19 mouse cellular contexts compared by ENCODE assay signal in genomic region chr6:28978031-28978430, GRCm38 (mm10).
A peak's percentile ranks its signal among the peaks of the same experiment; 100 is the strongest.
DNase-seq lines count a peak whose midpoint lies in the region; ATAC-seq and TF ChIP-seq lines count a peak whose summit lies in the region.
"Had no signal": no experiment of that assay in that cellular context is flagged by ENCODE, and none has a peak within 500 bp of the region (broad histone marks: within the 10 kb centered on the region; RNA-seq: fewer than 3 reads in every experiment).

No protein-coding gene starts in this region.

- WGBS in lung, embryonic 16.5 days: 39% methylated on average over 4 of the region's 5 CpGs
- WGBS in forebrain, embryonic 13.5 days: 34% methylated on average over 4 of the region's 5 CpGs
- WGBS in forebrain, postnatal 0 days: 29% methylated on average over 4 of the region's 5 CpGs

- ATAC-seq in lung, embryonic 16.5 days (ENCODE audit: low read depth): no peak
- no peak for ATAC-seq in forebrain, embryonic 13.5 days
- no peak for ATAC-seq in forebrain, postnatal 0 days
- ATAC-seq: forebrain, embryonic 16.5 days; intestine, embryonic 15.5 days had no signal

- H3K9ac ChIP-seq in lung, embryonic 16.5 days (ENCODE audit: low read length): no peak overlapping the region
- no peak overlapping the region for H3K9ac ChIP-seq in forebrain, embryonic 13.5 days
- no peak overlapping the region for H3K9ac ChIP-seq in forebrain, postnatal 0 days
- H3K9ac ChIP-seq: embryonic facial prominence, embryonic 12.5 days; heart, embryonic 12.5 days; hindbrain, embryonic 14.5 days; intestine, embryonic 15.5 days had no signal

- no peak for DNase-seq in lung, postnatal 25 days (ENCODE audit: low spot score)
- DNase-seq in brain, adult 2 months (ENCODE audit: low read depth, low spot score): peak; percentile 59
- DNase-seq in cerebellum, adult 9-10 months: peak; percentile 63
- DNase-seq in cerebellum, postnatal 25 days: peak; percentile 48 to 55
- DNase-seq in layer of hippocampus, adult 11-12 months (ENCODE audit: low spot score): no peak
- DNase-seq in forebrain, postnatal 0 days: no peak
- DNase-seq: adrenal gland, adult 8-10 months; adrenal gland, postnatal 36 days; gastrocnemius, adult 2 months; gastrocnemius, postnatal 25 days; kidney, adult 18-20 months had no signal

- no peak for TF ChIP-seq CTCF in forebrain, postnatal 0 days (IDR thresholded peaks at IDR 0.05; ENCODE audit: low read depth)

- 0 out of 2 replicates have a peak, but pooled peaks cover 2% of the 10 kb centered on the region for H3K4me1 ChIP-seq in lung, embryonic 16.5 days (replicated peaks; ENCODE audit: control insufficient read depth, insufficient read depth, low read length)
- H3K4me1 ChIP-seq in forebrain, embryonic 13.5 days: peaks cover 16% of the 10 kb centered on the region
- peaks cover 6% of the 10 kb centered on the region; the same call in 1 of the 2 replicates for H3K4me1 ChIP-seq in forebrain, postnatal 0 days (ENCODE audit: insufficient read depth)

- no peaks in the 10 kb centered on the region for H3K9me3 ChIP-seq in lung, embryonic 16.5 days (ENCODE audit: control insufficient read depth, low read length)
- H3K9me3 ChIP-seq in forebrain, embryonic 13.5 days (replicated peaks): no peaks in the 10 kb centered on the region
- H3K9me3 ChIP-seq in forebrain, postnatal 0 days (ENCODE audit: low read length): no peaks in the 10 kb centered on the region
- H3K9me3 ChIP-seq: intestine, embryonic 15.5 days had no signal

- no peak overlapping the region for H3K4me2 ChIP-seq in lung, embryonic 16.5 days (ENCODE audit: low read depth, low read length)
- no peak overlapping the region for H3K4me2 ChIP-seq in forebrain, embryonic 13.5 days
- H3K4me2 ChIP-seq in forebrain, postnatal 0 days (ENCODE audit: low read depth): no peak overlapping the region
- H3K4me2 ChIP-seq: embryonic facial prominence, embryonic 12.5 days; heart, embryonic 12.5 days; hindbrain, embryonic 14.5 days; intestine, embryonic 15.5 days had no signal

- peaks cover 24% of the 10 kb centered on the region for H3K27me3 ChIP-seq in lung, embryonic 16.5 days (ENCODE audit: control insufficient read depth, insufficient read depth, low read depth, low read length)
- peaks cover 27% of the 10 kb centered on the region for H3K27me3 ChIP-seq in forebrain, embryonic 13.5 days
- no peaks in the 10 kb centered on the region for H3K27me3 ChIP-seq in forebrain, postnatal 0 days (ENCODE audit: insufficient read depth, low read length)

- H3K36me3 ChIP-seq in lung, embryonic 16.5 days (ENCODE audit: control insufficient read depth, insufficient read depth, low read length): no peaks in the 10 kb centered on the region
- H3K36me3 ChIP-seq in forebrain, embryonic 13.5 days (ENCODE audit: poor library complexity, severe bottlenecking): no peaks in the 10 kb centered on the region
- H3K36me3 ChIP-seq in forebrain, postnatal 0 days (ENCODE audit: insufficient read depth): no peaks in the 10 kb centered on the region
- H3K36me3 ChIP-seq: embryonic facial prominence, embryonic 12.5 days; heart, embryonic 12.5 days; hindbrain, embryonic 10.5 days; intestine, embryonic 15.5 days had no signal

- H3K27ac ChIP-seq in lung, embryonic 16.5 days (ENCODE audit: low read length): 0 out of 2 replicates have a peak overlapping the region, but pooled peaks have one; percentile 43
- no peak overlapping the region for H3K27ac ChIP-seq in forebrain, embryonic 13.5 days
- no peak overlapping the region for H3K27ac ChIP-seq in forebrain, postnatal 0 days (ENCODE audit: low read depth, low read length)
- H3K27ac ChIP-seq: embryonic facial prominence, embryonic 12.5 days; gastrocnemius, adult 2 months; hindbrain, embryonic 10.5 days; hindbrain, embryonic 14.5 days; intestine, embryonic 15.5 days had no signal

- H3K4me3 ChIP-seq in lung, embryonic 16.5 days (ENCODE audit: low read length): no peak overlapping the region
- H3K4me3 ChIP-seq in forebrain, embryonic 13.5 days: no peak overlapping the region
- no peak overlapping the region for H3K4me3 ChIP-seq in forebrain, postnatal 0 days (ENCODE audit: low read depth, low read length)
- H3K4me3 ChIP-seq: embryonic facial prominence, embryonic 12.5 days; gastrocnemius, adult 2 months; heart, embryonic 12.5 days; hindbrain, embryonic 10.5 days; intestine, embryonic 15.5 days had no signal

Comparison
In these comparisons a context has a peak if more than half of its experiments do, and no peak if none do; other contexts are left out.
1. DNase-seq: peak in brain, adult 2 months (single experiment), cerebellum, adult 9-10 months (single experiment) and cerebellum, postnatal 25 days (2 of 2); none in lung, postnatal 25 days (single experiment), layer of hippocampus, adult 11-12 months (single experiment) and forebrain, postnatal 0 days (single experiment).